Mouse (Mus musculus): ENCODE measurements at regions not wholly inside any gene's neighbourhood (a gene's known extent, or its start where the extent isn't known, plus 50 kb on each side); places are given as distances from the start of the nearest gene placed in this dataset.

DNA sequence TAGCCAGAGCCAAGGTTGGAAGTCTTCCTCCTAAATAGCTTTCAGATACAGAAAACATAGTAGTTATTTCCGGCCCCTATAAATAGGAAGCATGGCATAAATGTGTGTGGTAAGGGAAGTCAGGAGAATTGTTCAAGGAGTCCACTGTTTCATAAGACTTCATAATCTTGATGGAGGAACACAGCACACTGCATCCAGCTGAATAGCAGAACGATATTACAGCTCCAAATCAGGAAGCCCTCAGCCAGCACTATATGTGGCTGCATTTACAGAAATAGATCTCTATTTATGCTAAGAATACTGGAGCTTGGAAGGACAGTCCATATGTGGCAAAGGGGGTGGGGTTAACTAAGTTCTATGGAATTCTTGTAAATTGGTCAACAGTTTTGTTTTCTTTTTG lies 371.1 kb downstream of the Elavl2 start:
- Histone ChIP-seq H3K27me3 (replicated peaks) (no peaks in the 10 kb centered on the region), H3K9ac (ENCODE audit: insufficient read depth, low read depth) (no peak overlapping the region), H3K36me3 (replicated peaks in 1 of 2; ENCODE audit: control insufficient read depth in 1 of 2, insufficient read depth in 1 of 2, low read length in 1 of 2) (no peaks in the 10 kb centered on the region), H3K4me2 (ENCODE audit: insufficient read depth, low read depth, poor library complexity, severe bottlenecking) (no peak overlapping the region), H3K79me2 (replicated peaks; ENCODE audit: control insufficient read depth, extremely low read depth, insufficient read depth, poor library complexity, severe bottlenecking) (no peaks in the 10 kb centered on the region), H3K27ac (ENCODE audit: insufficient read depth, low read depth) (no peak overlapping the region), H3K9me3 (replicated peaks; ENCODE audit: low read length) (peaks cover 27% of the 10 kb centered on the region), H3K4me1 (ENCODE audit: control insufficient read depth in 1 of 2, insufficient read depth in 2 of 2) (no peaks in the 10 kb centered on the region), H3K4me3 (replicated peaks in 1 of 3; ENCODE audit: low read depth in 2 of 3, low read length in 2 of 3, poor library complexity in 1 of 3) (no peak overlapping the region)
- in situ Hi-C loops (cut with MboI; ENCODE audit: low pct_ligation_motif_present, low pct_unique_long_range_greater_than_20kb, low sequenced_read_pairs) (no loop called here), dilution Hi-C loops (cut with MboI; ENCODE audit: extremely low pct_ligation_motif_present, extremely low pct_unique_long_range_greater_than_20kb, low sequenced_read_pairs) (no loop called here)
- TF ChIP-seq CTCF (conservative IDR thresholded peaks at IDR 0.05 in 1 of 2, IDR thresholded peaks at IDR 0.05 in 1 of 2; ENCODE audit: low read depth in 2 of 2, low read length in 2 of 2) = no peak
- TF ChIP-seq MAFK (IDR thresholded peaks at IDR 0.05; ENCODE audit: insufficient replicate concordance, low read length) = no peak
- TF ChIP-seq NRF1 (IDR thresholded peaks at IDR 0.05; ENCODE audit: low read depth, low read length) = no peak
- TF ChIP-seq USF1 (IDR thresholded peaks at IDR 0.05; ENCODE audit: low read depth, low read length) = no peak
- no peak for TF ChIP-seq ELF1 (IDR thresholded peaks at IDR 0.05; ENCODE audit: low read depth, low read length)
- no peak for TF ChIP-seq TCF12 (IDR thresholded peaks at IDR 0.05; ENCODE audit: low read depth, low read length)
- no peak for TF ChIP-seq ZC3H11A (IDR thresholded peaks at IDR 0.05; ENCODE audit: low read depth, low read length)
- TF ChIP-seq MEF2A (IDR thresholded peaks at IDR 0.05; ENCODE audit: borderline replicate concordance, low read depth, low read length) = no peak
- TF ChIP-seq MAZ (IDR thresholded peaks at IDR 0.05; ENCODE audit: low read depth, low read length) = no peak
- no peak for TF ChIP-seq ZKSCAN1 (IDR thresholded peaks at IDR 0.05; ENCODE audit: borderline replicate concordance, low read depth, low read length)
- no peak for TF ChIP-seq JUN (IDR thresholded peaks at IDR 0.05; ENCODE audit: insufficient read depth, low read depth, low read length)
- no peak for TF ChIP-seq NELFE (IDR thresholded peaks at IDR 0.05; ENCODE audit: low read depth, low read length)
- no peak for TF ChIP-seq USF2 (conservative IDR thresholded peaks at IDR 0.05; ENCODE audit: low read depth, low read length)
- no peak for DNase-seq (ENCODE audit: extremely low read depth)

- no peak overlapping the region for H3K9ac ChIP-seq (ENCODE audit: insufficient read depth, low read depth)
- H3K4me3 ChIP-seq (replicated peaks in 1 of 3; ENCODE audit: low read depth in 2 of 3, low read length in 2 of 3, poor library complexity in 1 of 3) = no peak overlapping the region
- H3K4me1 ChIP-seq (ENCODE audit: control insufficient read depth in 1 of 2, insufficient read depth in 2 of 2) = no peaks in the 10 kb centered on the region
- no peak overlapping the region for H3K4me2 ChIP-seq (ENCODE audit: insufficient read depth, low read depth, poor library complexity, severe bottlenecking)
- H3K9me3 ChIP-seq (replicated peaks; ENCODE audit: low read length) = peaks cover 39% of the 10 kb centered on the region
- TF ChIP-seq ZMIZ1 (IDR thresholded peaks at IDR 0.05; ENCODE audit: low read depth, low read length) (no peak), HCFC1 (IDR thresholded peaks at IDR 0.05; ENCODE audit: low read depth, low read length) (no peak), MEF2A (IDR thresholded peaks at IDR 0.05; ENCODE audit: borderline replicate concordance, low read depth, low read length) (no peak), MXI1 (IDR thresholded peaks at IDR 0.05; ENCODE audit: low read depth, low read length) (no peak), TBP (conservative IDR thresholded peaks at IDR 0.05; ENCODE audit: low read depth, low read length) (no peak), UBTF (IDR thresholded peaks at IDR 0.05; ENCODE audit: low read depth, low read length) (no peak), SMC3 (IDR thresholded peaks at IDR 0.05; ENCODE audit: low read depth, low read length) (no peak), TCF12 (IDR thresholded peaks at IDR 0.05; ENCODE audit: low read depth, low read length) (no peak), SIN3A (IDR thresholded peaks at IDR 0.05; ENCODE audit: low read length) (no peak), CHD1 (IDR thresholded peaks at IDR 0.05; ENCODE audit: low read depth, low read length) (no peak), MAZ (IDR thresholded peaks at IDR 0.05; ENCODE audit: low read depth, low read length) (no peak), IRF4 (IDR thresholded peaks at IDR 0.05; ENCODE audit: low read depth, low read length) (no peak), GABPA (IDR thresholded peaks at IDR 0.05; ENCODE audit: insufficient replicate concordance, low read depth, low read length) (no peak), RAD21 (IDR thresholded peaks at IDR 0.05; ENCODE audit: low read depth, low read length) (no peak), CHD2 (IDR thresholded peaks at IDR 0.05; ENCODE audit: low read length) (no peak), RCOR1 (conservative IDR thresholded peaks at IDR 0.05; ENCODE audit: low read depth, low read length) (no peak), ZNF384 (IDR thresholded peaks at IDR 0.05; ENCODE audit: low read depth, low read length) (no peak), ETS1 (conservative IDR thresholded peaks at IDR 0.05; ENCODE audit: low read depth, low read length) (no peak), POLR2AphosphoS2 (IDR thresholded peaks at IDR 0.05; ENCODE audit: low read depth, low read length) (no peak)
- no peaks in the 10 kb centered on the region for H3K36me3 ChIP-seq (replicated peaks in 1 of 2; ENCODE audit: control insufficient read depth in 1 of 2, insufficient read depth in 1 of 2, low read length in 1 of 2)
- DNase-seq (ENCODE audit: extremely low read depth) = no peak
- in situ Hi-C loops (cut with MboI; ENCODE audit: low pct_ligation_motif_present, low pct_unique_long_range_greater_than_20kb, low sequenced_read_pairs) (no loop called here), dilution Hi-C loops (cut with MboI; ENCODE audit: extremely low pct_ligation_motif_present, extremely low pct_unique_long_range_greater_than_20kb, low sequenced_read_pairs) (no loop called here)
- H3K27ac ChIP-seq (ENCODE audit: insufficient read depth, low read depth) = no peak overlapping the region
- no peaks in the 10 kb centered on the region for H3K79me2 ChIP-seq (replicated peaks; ENCODE audit: control insufficient read depth, extremely low read depth, insufficient read depth, poor library complexity, severe bottlenecking)
- H3K27me3 ChIP-seq (replicated peaks) = no peaks in the 10 kb centered on the region
Observed at GRCm38 (mm10) chr4:91028013-91028626, 372.5 kb downstream of the Elavl2 start.

Data from CH12.LX (cell line).